Comparison of ENCODE assay signal across 13 mouse cellular contexts in the genomic region with DNA sequence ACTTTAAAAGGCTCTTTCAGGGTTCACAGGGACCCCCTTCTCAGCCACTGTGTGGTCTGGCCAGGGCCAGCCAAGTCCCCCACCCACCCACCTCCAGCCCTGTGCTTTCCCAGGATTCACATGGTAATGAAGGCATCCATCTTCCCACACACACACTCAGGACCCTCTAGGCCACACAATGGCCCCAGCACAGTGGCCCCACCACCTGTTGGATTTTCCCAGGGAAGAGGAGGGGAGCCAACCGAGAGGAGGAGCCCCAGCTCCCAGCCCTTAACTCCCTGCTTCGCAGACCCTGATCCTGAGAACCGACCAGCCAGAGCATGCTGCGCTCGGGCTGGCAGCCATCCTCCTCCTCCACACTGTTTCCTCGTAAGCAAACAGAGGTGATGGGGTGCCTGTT. TPM values are rescaled to one million over a fixed set of nuclear protein-coding genes. Genes with fewer than 3 reads are reported as not detected.
DNase-seq lines count a peak whose midpoint lies in the region; ATAC-seq lines count a peak whose summit lies in the region.
"Had no signal": no experiment of that assay in that cellular context is flagged by ENCODE, and none has a peak within 500 bp of the region (broad histone marks: within the 10 kb centered on the region; RNA-seq: fewer than 3 reads in every experiment).

No protein-coding gene starts in this region.

- intact Hi-C loops in left cerebral cortex, postnatal 14 days (cut with DNase I) = no loop called here

- no peaks in the 10 kb centered on the region for H3K9me3 ChIP-seq in forebrain, embryonic 10.5 days
- H3K9me3 ChIP-seq in limb, embryonic 10.5 days (replicated peaks) = no peaks in the 10 kb centered on the region
- no peaks in the 10 kb centered on the region for H3K9me3 ChIP-seq in neural tube, embryonic 13.5 days

- H3K4me2 ChIP-seq in neural tube, embryonic 13.5 days = no peak overlapping the region
- H3K4me2 ChIP-seq: liver, embryonic 11.5 days had no signal

- no peaks in the 10 kb centered on the region for H3K36me3 ChIP-seq in forebrain, embryonic 10.5 days (replicated peaks)
- no peaks in the 10 kb centered on the region for H3K36me3 ChIP-seq in limb, embryonic 10.5 days
- H3K36me3 ChIP-seq in neural tube, embryonic 13.5 days = no peaks in the 10 kb centered on the region

- peak; percentile 8 for DNase-seq in kidney, postnatal 10 days
- no peak for DNase-seq in kidney, postnatal 36 days
- DNase-seq in forebrain, embryonic 10.5 days (ENCODE audit: extremely low spot score, low spot score) = no peak
- no peak for DNase-seq in limb, embryonic 10.5 days (ENCODE audit: low spot score)
- DNase-seq in gastrocnemius, adult 18-20 months (ENCODE audit: low spot score) = no peak
- DNase-seq in left cerebral cortex, postnatal 14 days (ENCODE audit: low spot score in 2 of 2) = no peak
- DNase-seq: adrenal gland, postnatal 14 days; kidney, adult 11 months; thymus, postnatal 36 days had no signal

- peaks cover 24% of the 10 kb centered on the region for H3K4me1 ChIP-seq in forebrain, embryonic 10.5 days
- H3K4me1 ChIP-seq in limb, embryonic 10.5 days = peaks cover 12% of the 10 kb centered on the region
- peaks cover 27% of the 10 kb centered on the region for H3K4me1 ChIP-seq in neural tube, embryonic 13.5 days (replicated peaks)

- peaks cover 8% of the 10 kb centered on the region for H3K27me3 ChIP-seq in forebrain, embryonic 10.5 days (ENCODE audit: poor library complexity, severe bottlenecking)
- no peaks in the 10 kb centered on the region for H3K27me3 ChIP-seq in limb, embryonic 10.5 days (ENCODE audit: low read depth, poor library complexity, severe bottlenecking)
- H3K27me3 ChIP-seq in neural tube, embryonic 13.5 days = no peaks in the 10 kb centered on the region

- peak; percentile 92 for ATAC-seq in neural tube, embryonic 13.5 days (ENCODE audit: low read depth)
- ATAC-seq in erythroblast, adult 5-6 weeks (replicated peaks; ENCODE audit: low FRiP score, poor library complexity, severe bottlenecking) = no peak

- 29% methylated on average over 6 of the region's 6 CpGs for WGBS in forebrain, embryonic 10.5 days
- WGBS in limb, embryonic 10.5 days = 32% methylated on average over 6 of the region's 6 CpGs
- 11% methylated on average over 6 of the region's 6 CpGs for WGBS in neural tube, embryonic 13.5 days

- H3K27ac ChIP-seq in forebrain, embryonic 10.5 days = peak overlapping the region; percentile 76
- peak overlapping the region; percentile 72 for H3K27ac ChIP-seq in limb, embryonic 10.5 days
- peak overlapping the region; percentile 76 for H3K27ac ChIP-seq in neural tube, embryonic 13.5 days (replicated peaks)

- peak overlapping the region; percentile 1; the same call in 1 of the 2 replicates for H3K4me3 ChIP-seq in forebrain, embryonic 10.5 days
- no peak overlapping the region for H3K4me3 ChIP-seq in limb, embryonic 10.5 days
- no peak overlapping the region for H3K4me3 ChIP-seq in neural tube, embryonic 13.5 days

- H3K9ac ChIP-seq in neural tube, embryonic 13.5 days = no peak overlapping the region

RNA-seq across cellular contexts. Expression of gene Id1, which starts 18.0 kb away (rescaled TPM):
- polyA plus RNA-seq in forebrain, embryonic 10.5 days (2016; fragmentation: Nextera tagmentation; extraction: Ambion mirVana) = 57.5 and 61.1 TPM in 2 replicates
- polyA plus RNA-seq in limb, embryonic 10.5 days (2016; fragmentation: Nextera tagmentation; extraction: Ambion mirVana) = 132 and 178 TPM in 2 replicates
- 63.6 and 68.2 TPM in 2 replicates for polyA plus RNA-seq in neural tube, embryonic 13.5 days (2015; fragmentation: Nextera tagmentation; extraction: Ambion mirVana)
- 10 to 100 TPM; 16.0 to 28.5 TPM for total RNA-seq in gastrocnemius, adult 18-20 months (2021)
- 10 to 100 TPM; 19.5 to 26.4 TPM for total RNA-seq in left cerebral cortex, postnatal 14 days (2021)
- 3.6 TPM in 1 of 2 replicates, not detected in the other for total RNA-seq in erythroblast, adult 5-6 weeks (2015; ENCODE audit: low replicate concordance)
- 3.7 and 4.5 TPM in 2 replicates for total RNA-seq in erythroblast, adult 5-6 weeks (2017; ENCODE audit: low replicate concordance)

RNA-seq across cellular contexts. Expression of gene Mcts2, which starts 31.2 kb away (rescaled TPM):
- polyA plus RNA-seq in forebrain, embryonic 10.5 days (2016; fragmentation: Nextera tagmentation; extraction: Ambion mirVana) = 39.1 and 40.3 TPM in 2 replicates
- polyA plus RNA-seq in limb, embryonic 10.5 days (2016; fragmentation: Nextera tagmentation; extraction: Ambion mirVana) = 38.0 and 43.9 TPM in 2 replicates
- 45.5 TPM in 2 replicates for polyA plus RNA-seq in neural tube, embryonic 13.5 days (2015; fragmentation: Nextera tagmentation; extraction: Ambion mirVana)
- total RNA-seq in gastrocnemius, adult 18-20 months (2021) = 10 to 100 TPM; 11.3 to 12.7 TPM
- total RNA-seq in left cerebral cortex, postnatal 14 days (2021) = 10 to 100 TPM; 17.9 to 20.4 TPM
- total RNA-seq in erythroblast, adult 5-6 weeks (2015; ENCODE audit: low replicate concordance) = 2.3 TPM in 1 of 2 replicates, not detected in the other
- 1.4 and 3.2 TPM in 2 replicates for total RNA-seq in erythroblast, adult 5-6 weeks (2017; ENCODE audit: low replicate concordance)

RNA-seq across cellular contexts. Expression of gene Cox4i2, which starts 35.9 kb away (rescaled TPM):
- polyA plus RNA-seq in forebrain, embryonic 10.5 days (2016; fragmentation: Nextera tagmentation; extraction: Ambion mirVana) = 3.0 and 4.2 TPM in 2 replicates
- polyA plus RNA-seq in limb, embryonic 10.5 days (2016; fragmentation: Nextera tagmentation; extraction: Ambion mirVana) = 11.2 and 18.4 TPM in 2 replicates
- polyA plus RNA-seq in neural tube, embryonic 13.5 days (2015; fragmentation: Nextera tagmentation; extraction: Ambion mirVana) = 4.5 and 4.7 TPM in 2 replicates
- 1 to 10 TPM; 2.6 to 3.5 TPM for total RNA-seq in gastrocnemius, adult 18-20 months (2021)
- 1 to 10 TPM; 2.3 to 2.8 TPM for total RNA-seq in left cerebral cortex, postnatal 14 days (2021)
- total RNA-seq in erythroblast, adult 5-6 weeks (2015; ENCODE audit: low replicate concordance) = not detected in 2 replicates
- not detected in 2 replicates for total RNA-seq in erythroblast, adult 5-6 weeks (2017; ENCODE audit: low replicate concordance)
- total RNA-seq: CH12.LX had no signal

RNA-seq across cellular contexts. Expression of gene H13, which starts 48.8 kb away (rescaled TPM):
- 90.7 and 93.2 TPM in 2 replicates for polyA plus RNA-seq in forebrain, embryonic 10.5 days (2016; fragmentation: Nextera tagmentation; extraction: Ambion mirVana)
- polyA plus RNA-seq in limb, embryonic 10.5 days (2016; fragmentation: Nextera tagmentation; extraction: Ambion mirVana) = 104 and 118 TPM in 2 replicates
- polyA plus RNA-seq in neural tube, embryonic 13.5 days (2015; fragmentation: Nextera tagmentation; extraction: Ambion mirVana) = 149 and 155 TPM in 2 replicates
- 10 to 100 TPM; 29.5 to 30.8 TPM for total RNA-seq in gastrocnemius, adult 18-20 months (2021)
- 10 to 100 TPM; 90.8 to 90.9 TPM for total RNA-seq in left cerebral cortex, postnatal 14 days (2021)
- 32.9 and 37.4 TPM in 2 replicates for total RNA-seq in erythroblast, adult 5-6 weeks (2015; ENCODE audit: low replicate concordance)
- total RNA-seq in erythroblast, adult 5-6 weeks (2017; ENCODE audit: low replicate concordance) = 13.8 and 20.8 TPM in 2 replicates
